Mouse (Mus musculus) hindbrain, embryonic 11.5 days (tissue): ENCODE results near the gene Epp13. TPM values are rescaled to one million over a fixed set of nuclear protein-coding genes. Genes with fewer than 3 reads are reported as not detected.
"Not testable (repeated sequence)": the region's sequence is repeated elsewhere in the genome, so short reads cannot be mapped to it uniquely, and the experiment has no call there.

Source experiments
- ATAC-seq: fragments of 200-750 bp; cut with Nextera tagmentation; 2 replicates; pipeline ENCODE4 v1.8.0; 2017; ENCODE audit warnings: mild to moderate bottlenecking, moderate TSS enrichment, moderate library complexity; ENCODE audit not compliant: low FRiP score
- DNase-seq: peaks from one replicate; pipeline ENCODE4 v3.0.0-alpha.2; 2015; ENCODE audit warnings: low spot score
- H3K27ac ChIP-seq: fragments of 300-500 bp; sonication (generic); 2 replicates; pipeline ENCODE4 v1.5.1; 2014; ENCODE audit warnings: mild to moderate bottlenecking, low read depth, low read length
- H3K27me3 ChIP-seq: fragments of 300-500 bp; sonication (generic); 2 replicates; pipeline ENCODE4 v1.6.1; 2014; ENCODE audit warnings: mild to moderate bottlenecking, low read length, moderate library complexity, mixed read lengths; ENCODE audit not compliant: control insufficient read depth, insufficient read depth
- H3K36me3 ChIP-seq: fragments of 300-500 bp; sonication (generic); 2 replicates; pipeline ENCODE4 v1.6.1; 2014; ENCODE audit warnings: mild to moderate bottlenecking, low read length, moderate library complexity, mixed read lengths; ENCODE audit not compliant: control insufficient read depth, insufficient read depth
- H3K4me1 ChIP-seq: fragments of 300-500 bp; sonication (generic); replicated peaks from 2 replicates; pipeline ENCODE4 v1.6.1; 2014; ENCODE audit warnings: low read length, mixed read lengths; ENCODE audit not compliant: control insufficient read depth, insufficient read depth
- H3K4me2 ChIP-seq: fragments of 300-500 bp; sonication (generic); replicated peaks from 2 replicates; pipeline ENCODE4 v1.6.1; 2014; ENCODE audit warnings: mild to moderate bottlenecking, low read depth, low read length
- H3K4me3 ChIP-seq: fragments of 300-500 bp; sonication (generic); 2 replicates; pipeline ENCODE4 v1.5.1; 2014; ENCODE audit warnings: low read depth, low read length
- H3K9ac ChIP-seq: fragments of 300-500 bp; sonication (generic); 2 replicates; pipeline ENCODE4 v1.6.1; 2014; ENCODE audit warnings: low read depth, low read length
- H3K9me3 ChIP-seq: fragments of 300-500 bp; sonication (generic); 2 replicates; pipeline ENCODE4 v1.6.1; 2016; ENCODE audit warnings: low read length; ENCODE audit not compliant: control insufficient read depth
- WGBS: fragments of 180-500 bp; shearing (Covaris S2); extraction: QIAGEN DNeasy Blood & Tissue Kit; methylation state at CpG from one replicate; pipeline ENCODE4 v1.1.7; 2014; 5-methylcytosine and 5-hydroxymethylcytosine counted together
- polyA plus RNA-seq: library from polyadenylated mRNA; unstranded; fragments of >200 nt; fragmentation: Nextera tagmentation; extraction: Ambion mirVana; gene quantifications from 2 replicates; pipeline ENCODE4 v1.2.1, GENCODE M21; 2014

Gene Epp13
- polyA plus RNA-seq, 1 experiment from 2014 or later, result not detected

GRCm38 (mm10) chr7:6300796-6301195 lies 48.3 kb downstream of the Epp13 start:
- H3K36me3 ChIP-seq, result not testable (repeated sequence)

GRCm38 (mm10) chr7:6330458-6331232 lies 78.1 kb downstream of the Epp13 start:
- H3K9me3 ChIP-seq, result no peaks in the 10 kb centered on the region
- H3K9ac ChIP-seq, result peak overlapping the region; percentile 72
- ATAC-seq (peak; percentile 83), DNase-seq (peak; percentile 46)
- H3K4me3 ChIP-seq, result peak overlapping the region; percentile 51
- H3K4me1 ChIP-seq, result 0 out of 2 replicates have a peak, but pooled peaks cover 2% of the 10 kb centered on the region
- H3K27me3 ChIP-seq, result no peaks in the 10 kb centered on the region
- H3K36me3 ChIP-seq, result no peaks in the 10 kb centered on the region
- WGBS, result 18% methylated on average over 23 of the region's 23 CpGs
- H3K27ac ChIP-seq, result peak overlapping the region; percentile 78
- peak overlapping the region; percentile 52 for H3K4me2 ChIP-seq

More at GRCm38 (mm10) chr7:6300796-6301195, 48.3 kb downstream of the Epp13 start:
- 81% methylated on average over 11 of the region's 11 CpGs for WGBS
- H3K4me2 ChIP-seq, H3K4me1 ChIP-seq, DNase-seq, ATAC-seq, H3K9me3 ChIP-seq, H3K27me3 ChIP-seq, H3K9ac ChIP-seq, H3K27ac ChIP-seq, H3K4me3 ChIP-seq: not testable (repeated sequence)

GRCm38 (mm10) chr7:6331233-6331956 lies 78.9 kb downstream of the Epp13 start, which contains the start of gene Zfp583:
Zfp583 (minus strand) TSS chr7:6331285.
- DNase-seq (peak; percentile 89), ATAC-seq (peak; percentile 96)
- Histone ChIP-seq H3K36me3 (no peaks in the 10 kb centered on the region), H3K4me1 (0 out of 2 replicates have a peak, but pooled peaks cover 2% of the 10 kb centered on the region), H3K9ac (peak within 1 kb of the TSS; percentile 72), H3K27ac (peak within 1 kb of the TSS; percentile 78), H3K27me3 (no peaks in the 10 kb centered on the region), H3K9me3 (no peaks in the 10 kb centered on the region), H3K4me2 (peak within 1 kb of the TSS; percentile 52), H3K4me3 (peak within 1 kb of the TSS; percentile 51)
- 6% methylated on average over 31 of the region's 31 CpGs for WGBS

Other genes with a start within 250 kb of the Epp13 start
- not detected in 2 replicates for gene Vmn1r65, start 241.7 kb upstream of the Epp13 start, polyA plus RNA-seq
- 0.14 TPM in 1 of 2 replicates, not detected in the other for gene Nlrp4c, start 207.5 kb upstream of the Epp13 start, polyA plus RNA-seq
- 11.3 and 13.0 TPM in 2 replicates for gene Zfp787, start 96.7 kb upstream of the Epp13 start, polyA plus RNA-seq
- 67.9 and 73.1 TPM in 2 replicates for gene Zfp444, start 80.5 kb upstream of the Epp13 start, polyA plus RNA-seq
- not detected in 2 replicates for gene Galp, start 55.6 kb upstream of the Epp13 start, polyA plus RNA-seq
- gene Zscan5b, start 30.4 kb upstream of the Epp13 start, polyA plus RNA-seq, result not detected in 2 replicates
- gene Zfp667, start 33.9 kb downstream of the Epp13 start, polyA plus RNA-seq, result 15.1 and 16.5 TPM in 2 replicates
- gene Zfp583, start 78.6 kb downstream of the Epp13 start, polyA plus RNA-seq, result 8.5 and 10.3 TPM in 2 replicates
- gene Gm3854, start 91.0 kb downstream of the Epp13 start, polyA plus RNA-seq, result 2.5 and 3.7 TPM in 2 replicates
- gene Zfp78, start 110.6 kb downstream of the Epp13 start, polyA plus RNA-seq, result 3.4 and 3.5 TPM in 2 replicates
- 14.2 and 15.3 TPM in 2 replicates for gene Zfp28, start 130.6 kb downstream of the Epp13 start, polyA plus RNA-seq
- 0.76 and 0.78 TPM in 2 replicates for gene Smim17, start 146.0 kb downstream of the Epp13 start, polyA plus RNA-seq
- gene Gm20715, start 157.6 kb downstream of the Epp13 start, polyA plus RNA-seq, result not detected in 2 replicates
- not detected in 2 replicates for gene Olfr1344, start 186.0 kb downstream of the Epp13 start, polyA plus RNA-seq
- gene Olfr1336, start 203.5 kb downstream of the Epp13 start, polyA plus RNA-seq, result 0.03 TPM in 1 of 2 replicates, not detected in the other
- not detected in 2 replicates for gene Olfr1346, start 214.4 kb downstream of the Epp13 start, polyA plus RNA-seq
- not detected in 2 replicates for gene Olfr5, start 234.2 kb downstream of the Epp13 start, polyA plus RNA-seq
- gene Olfr1347, start 247.0 kb downstream of the Epp13 start, polyA plus RNA-seq, result not detected in 2 replicates